Mouse (Mus musculus) regulatory T cell (primary cell): ENCODE measurements around the gene Arrb2.

Experiments
- in situ Hi-C: fragments of 300-600 bp; cut with MboI, MseI; formaldehyde crosslinking; loops from one replicate; pipeline ENCODE4 v1.15.1; 2025; ENCODE audit warnings: high pct_unique_total_duplicates

The Arrb2 gene

DNA sequence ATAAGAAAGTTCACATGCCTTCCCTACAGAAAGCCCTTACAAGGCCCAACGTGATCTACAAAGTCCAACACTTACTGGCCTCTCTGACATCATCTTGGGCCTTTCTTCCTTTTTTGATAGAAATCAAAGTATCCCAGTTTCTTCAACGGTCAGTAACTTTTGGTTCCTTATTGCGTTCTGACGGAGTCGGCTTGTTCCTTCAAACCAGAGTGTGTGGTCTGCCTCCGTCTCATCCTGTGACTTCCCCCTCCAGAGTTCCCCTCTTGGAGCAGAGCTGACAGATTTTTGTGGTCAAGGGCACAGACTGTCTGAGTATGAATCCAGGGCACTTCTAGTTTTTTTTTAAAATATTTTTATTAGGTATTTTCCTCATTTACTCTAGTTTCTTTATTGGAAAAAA is 57.2 kb downstream of the Arrb2 start:
- in situ Hi-C loops, result no loop called here
